Mouse (Mus musculus) skeletal muscle tissue, postnatal 0 days (tissue): ENCODE data around the gene Nkd1. TPM values are rescaled to one million over a fixed set of nuclear protein-coding genes. Genes with fewer than 3 reads are reported as not detected.

Experiments used
- polyA plus RNA-seq: library from polyadenylated mRNA; unstranded; fragments of >200 nt; fragmentation: Nextera tagmentation; extraction: Ambion mirVana; gene quantifications from 2 replicates; pipeline ENCODE4 v1.2.1, GENCODE M21; 2015

Gene Nkd1
- 10.5 and 11.9 TPM in 2 replicates for polyA plus RNA-seq

DNA sequence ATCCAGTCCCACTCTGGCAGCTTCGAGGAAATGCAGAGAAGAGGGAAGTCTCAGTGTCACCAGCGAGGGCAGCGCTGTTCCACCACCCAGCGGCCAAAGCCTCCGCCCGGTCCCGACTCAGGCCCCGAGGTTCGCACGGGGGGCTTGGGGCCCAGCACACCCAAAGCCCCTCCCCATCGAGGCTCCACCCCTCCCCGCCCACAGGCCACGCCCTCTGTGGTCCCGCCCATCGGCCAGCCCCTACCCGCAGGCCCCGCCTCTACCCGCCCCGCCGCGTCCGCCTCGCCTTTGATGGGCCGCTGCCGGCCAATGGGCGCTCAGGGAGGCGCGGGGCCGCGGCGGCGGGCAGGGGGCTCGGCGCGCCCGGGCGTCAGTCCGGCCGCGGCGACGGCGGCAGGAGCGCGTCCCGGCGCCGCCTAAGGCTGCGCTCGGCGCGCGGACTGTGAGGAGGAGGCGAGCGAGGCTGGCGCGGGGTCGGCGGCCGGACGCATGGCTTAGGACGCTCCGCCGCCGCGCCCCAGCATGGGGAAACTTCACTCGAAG, at the start of gene Nkd1:
Nkd1 (plus strand) TSS at position 370 of the 543 bp plus-strand sequence.

DNA sequence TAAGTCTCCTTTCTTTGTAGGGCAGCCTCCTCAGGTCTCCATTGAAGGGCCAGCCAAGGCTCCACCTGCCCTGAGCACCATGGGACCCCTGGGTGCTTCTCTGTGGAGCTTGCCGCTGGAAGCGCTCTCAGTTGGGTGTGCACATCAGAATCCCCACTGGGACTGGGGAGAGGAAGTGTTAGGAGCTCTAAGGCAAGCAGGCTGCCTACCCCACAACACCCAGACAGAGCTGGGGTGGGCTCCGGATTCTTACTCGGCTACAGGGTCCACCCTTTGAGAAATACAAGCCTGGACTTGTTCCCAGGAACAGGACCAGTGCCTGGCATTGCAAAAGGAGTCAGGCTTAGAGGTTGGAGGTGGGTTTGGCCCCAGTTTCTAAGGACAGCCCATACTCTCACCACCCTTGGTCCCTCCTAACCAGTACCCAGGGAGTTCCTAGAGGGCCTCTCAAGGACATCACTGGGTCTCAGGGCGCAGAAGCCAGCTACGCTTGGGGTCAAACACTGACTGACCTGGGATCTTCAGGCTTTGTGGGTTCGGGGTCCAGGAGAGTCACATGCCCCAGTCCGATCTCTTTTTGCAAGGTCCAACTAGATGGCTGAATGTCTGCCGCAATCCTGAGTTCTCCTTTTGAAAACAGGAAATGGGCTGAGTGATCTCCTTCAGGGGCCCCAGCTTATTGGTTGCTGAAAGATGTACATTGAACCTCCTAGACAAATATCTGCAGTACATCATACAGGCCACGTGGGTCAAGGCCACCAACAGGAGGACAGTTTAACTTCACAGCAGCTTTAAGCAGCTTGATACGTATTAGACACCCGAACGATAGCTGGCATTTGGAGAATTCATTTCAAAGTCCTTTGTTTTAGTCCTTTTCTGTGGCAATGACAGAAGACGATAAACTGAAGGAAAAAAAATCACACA, 114.6 kb downstream of the Nkd1 start, which contains the start of gene Snx20:
Snx20 (minus strand) TSS at position 655 of the 924 bp plus-strand sequence.

Other genes starting within 250 kb of the Nkd1 start
- 5.8 and 6.5 TPM in 2 replicates for gene Adcy7, start 249.0 kb upstream of the Nkd1 start, polyA plus RNA-seq
- gene Brd7, start 159.2 kb upstream of the Nkd1 start, polyA plus RNA-seq, result 43.5 and 47.2 TPM in 2 replicates
- 2.0 and 3.6 TPM in 2 replicates for gene Snx20, start 114.8 kb downstream of the Nkd1 start, polyA plus RNA-seq
- gene Nod2, start 126.0 kb downstream of the Nkd1 start, polyA plus RNA-seq, result 0.23 and 0.24 TPM in 2 replicates
- 7.6 and 7.7 TPM in 2 replicates for gene Cyld, start 175.7 kb downstream of the Nkd1 start, polyA plus RNA-seq